Mouse (Mus musculus) hindbrain, postnatal 0 days (tissue): ENCODE measurements around the gene Ntrk3. TPM values are rescaled to one million over a fixed set of nuclear protein-coding genes. Genes with fewer than 3 reads are reported as not detected.

Experiments used
- ATAC-seq: fragments of 200-750 bp; cut with Nextera tagmentation; 2 replicates; pipeline ENCODE4 v1.8.0; 2017; ENCODE audit warnings: mild to moderate bottlenecking, moderate TSS enrichment, moderate library complexity
- DNase-seq: peaks from one replicate; pipeline ENCODE4 v3.0.0-alpha.2; 2015; ENCODE audit warnings: low spot score
- H3K27ac ChIP-seq: fragments of 300-500 bp; sonication (generic); 2 replicates; pipeline ENCODE4 v1.5.1; 2014; ENCODE audit warnings: mild to moderate bottlenecking
- H3K27me3 ChIP-seq: fragments of 300-500 bp; sonication (generic); 2 replicates; pipeline ENCODE4 v1.6.1; 2014; ENCODE audit warnings: low read length, mixed read lengths; ENCODE audit not compliant: insufficient read depth
- H3K36me3 ChIP-seq: fragments of 300-500 bp; sonication (generic); 2 replicates; pipeline ENCODE4 v1.6.1; 2014; ENCODE audit warnings: low read length, mixed read lengths; ENCODE audit not compliant: insufficient read depth
- H3K4me1 ChIP-seq: fragments of 300-500 bp; sonication (generic); 2 replicates; pipeline ENCODE4 v1.6.1; 2014; ENCODE audit warnings: antibody characterized with exemption, low read length, mixed read lengths; ENCODE audit not compliant: insufficient read depth
- H3K4me2 ChIP-seq: fragments of 300-500 bp; sonication (generic); 2 replicates; pipeline ENCODE4 v1.6.1; 2014; ENCODE audit warnings: low read depth, mild to moderate bottlenecking, low read length, moderate library complexity, mixed read lengths
- H3K4me3 ChIP-seq: fragments of 300-500 bp; sonication (generic); 2 replicates; pipeline ENCODE4 v1.5.1; 2014; ENCODE audit warnings: low read length
- H3K9ac ChIP-seq: fragments of 300-500 bp; sonication (generic); replicated peaks from 2 replicates; pipeline ENCODE4 v1.6.1; 2014; ENCODE audit warnings: mild to moderate bottlenecking, low read length, moderate library complexity, mixed read lengths
- H3K9me3 ChIP-seq: fragments of 300-500 bp; sonication (generic); 2 replicates; pipeline ENCODE4 v1.6.1; 2016; ENCODE audit warnings: low read length, mixed read lengths
- CTCF ChIP-seq: IDR thresholded peaks from 2 replicates; pipeline ENCODE4 v1.5.1; 2016; ENCODE audit warnings: antibody characterized with exemption, control low read depth, low read depth
- WGBS: fragments of 180-500 bp; shearing (Covaris S2); extraction: QIAGEN DNeasy Blood & Tissue Kit; methylation state at CpG from one replicate; pipeline ENCODE4 v1.1.7; 2014; 5-methylcytosine and 5-hydroxymethylcytosine counted together
- polyA plus RNA-seq: library from polyadenylated mRNA; unstranded; fragments of >200 nt; fragmentation: Nextera tagmentation; extraction: Ambion mirVana; gene quantifications from 2 replicates; pipeline ENCODE4 v1.2.1, GENCODE M21; 2015
- total RNA-seq: library from RNA; depleted of rRNA; stranded (reverse); fragments of >200 nt; gene quantifications from 2 replicates; pipeline ENCODE4 v1.2.3, GENCODE M21; 2014

Ntrk3 gene
- total and polyA plus RNA-seq, 2 experiments from 2014 or later = 23.5 to 90.8 TPM

DNA sequence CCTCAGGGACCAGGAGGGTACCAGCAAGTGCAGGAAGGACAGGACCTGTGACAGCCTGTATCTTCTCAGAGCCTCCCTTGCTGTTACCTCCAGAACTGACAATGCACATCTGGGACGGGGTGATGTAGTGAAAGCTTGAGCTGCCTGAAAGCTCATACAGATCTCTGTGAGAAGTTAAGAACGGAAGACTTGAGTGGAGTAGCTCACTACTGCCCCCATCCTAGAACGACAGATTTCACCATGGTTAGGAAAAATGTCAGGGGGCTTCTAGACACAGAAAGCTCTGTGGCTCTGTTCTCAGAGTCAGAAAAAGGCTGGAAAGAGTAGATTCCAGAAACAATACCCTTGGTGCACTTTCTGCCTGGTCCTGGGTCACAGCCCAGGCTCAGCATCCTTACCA, 153.3 kb downstream of the Ntrk3 start:
- peak; percentile 75 for DNase-seq
- H3K27me3 ChIP-seq = no peaks in the 10 kb centered on the region; the same call in none of the 2 replicates
- 0 out of 2 replicates have a peak, but pooled peaks have one; percentile 15 for ATAC-seq
- TF ChIP-seq CTCF = peak; percentile 73
- H3K9ac ChIP-seq = no peak overlapping the region
- 5% methylated on average over 3 of the region's 3 CpGs for WGBS
- H3K27ac ChIP-seq = no peak overlapping the region
- H3K36me3 ChIP-seq = no peaks in the 10 kb centered on the region
- H3K4me2 ChIP-seq = no peak overlapping the region
- no peaks in the 10 kb centered on the region for H3K4me1 ChIP-seq
- no peak overlapping the region for H3K4me3 ChIP-seq
- no peaks in the 10 kb centered on the region for H3K9me3 ChIP-seq

DNA sequence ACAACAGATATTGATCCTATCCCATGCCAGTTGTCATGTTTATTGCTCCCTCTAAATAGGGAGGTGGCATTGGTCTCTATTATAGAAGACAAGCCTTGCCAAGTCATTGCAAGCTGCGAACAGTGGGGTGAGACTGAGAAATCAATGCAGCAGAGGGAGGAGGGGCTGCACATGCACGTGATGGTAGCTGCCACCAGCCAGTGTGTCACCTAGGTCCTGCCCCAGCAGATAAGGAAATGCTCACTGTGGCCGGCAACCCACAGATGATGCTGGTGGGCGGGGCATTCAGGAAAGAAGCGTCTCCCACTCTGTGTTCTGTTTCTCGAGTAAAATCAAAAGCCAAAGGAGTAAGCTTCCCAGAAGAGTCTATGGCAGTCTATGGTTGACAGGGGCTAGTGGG, 154.1 kb downstream of the Ntrk3 start:
- H3K4me2 ChIP-seq = no peak overlapping the region
- H3K4me1 ChIP-seq = no peaks in the 10 kb centered on the region
- H3K27ac ChIP-seq = no peak overlapping the region
- no peak overlapping the region for H3K4me3 ChIP-seq
- no peaks in the 10 kb centered on the region; the same call in none of the 2 replicates for H3K27me3 ChIP-seq
- no peaks in the 10 kb centered on the region for H3K36me3 ChIP-seq
- DNase-seq (no peak), ATAC-seq (no peak)
- 57% methylated on average over 6 of the region's 6 CpGs for WGBS
- H3K9ac ChIP-seq = no peak overlapping the region
- no peak for TF ChIP-seq CTCF
- no peaks in the 10 kb centered on the region for H3K9me3 ChIP-seq

DNA sequence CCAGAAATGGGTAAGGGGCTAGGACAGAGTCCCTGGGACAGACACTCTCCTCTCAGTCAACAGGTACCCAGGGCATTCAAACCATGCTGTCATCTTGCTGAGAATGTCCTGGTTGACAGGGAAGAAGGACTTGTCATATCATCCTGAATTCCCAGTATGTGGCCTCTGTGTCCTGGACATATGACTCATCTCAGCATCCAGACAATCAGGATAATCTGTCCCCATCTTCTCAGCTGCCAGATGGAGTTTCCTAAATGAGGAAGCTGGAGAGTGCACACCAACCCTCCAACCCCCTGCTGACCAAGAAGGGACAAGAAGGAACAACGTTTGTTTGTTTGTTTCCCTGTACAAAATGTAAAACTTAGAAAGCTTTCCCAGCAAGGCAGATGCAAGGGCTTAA, 156.5 kb downstream of the Ntrk3 start:
- Histone ChIP-seq H3K27me3 (no peaks in the 10 kb centered on the region; the same call in none of the 2 replicates), H3K36me3 (no peaks in the 10 kb centered on the region), H3K4me2 (no peak overlapping the region), H3K9me3 (no peaks in the 10 kb centered on the region), H3K9ac (no peak overlapping the region), H3K27ac (no peak overlapping the region), H3K4me1 (no peaks in the 10 kb centered on the region), H3K4me3 (no peak overlapping the region)
- 53% methylated on average over 1 of the region's 1 CpGs for WGBS
- TF ChIP-seq CTCF = no peak
- ATAC-seq = no peak
- DNase-seq = no peak

DNA sequence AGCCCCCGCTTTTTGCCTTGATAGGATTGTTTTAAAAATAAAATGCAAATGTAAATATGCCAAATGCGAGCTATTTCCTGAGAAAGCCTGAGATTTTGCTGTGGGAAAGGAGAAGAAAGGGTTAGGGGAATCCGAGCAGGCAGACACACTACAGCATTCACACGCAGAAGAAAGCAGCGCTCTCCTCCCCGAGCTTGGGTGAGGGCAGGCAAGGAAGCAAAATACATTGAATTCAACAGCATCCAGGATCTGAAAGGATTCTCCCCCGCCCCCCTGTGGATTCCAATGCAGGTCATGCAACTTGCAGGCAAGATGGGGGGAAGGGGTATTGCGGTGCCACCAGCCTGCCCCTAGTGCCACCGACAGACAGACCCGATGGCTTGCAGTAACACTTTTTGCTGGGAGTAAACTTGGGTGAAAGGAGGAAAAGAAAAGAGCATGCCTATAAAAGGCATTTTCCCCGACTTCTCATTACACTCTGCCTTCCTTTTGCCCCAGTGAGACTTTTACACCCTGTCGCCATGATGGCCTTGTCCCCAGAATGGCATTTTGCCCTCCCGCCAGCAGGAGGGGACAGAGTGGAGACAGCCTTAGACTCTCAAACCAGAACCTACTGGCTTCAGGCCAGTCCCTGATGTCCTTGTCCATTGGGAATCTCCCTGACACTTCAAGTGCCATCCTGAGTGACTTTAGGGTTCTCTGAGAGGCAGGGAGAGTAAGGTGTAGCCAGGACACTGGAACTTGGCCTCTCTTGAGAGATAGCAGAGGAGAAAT, 158.2 kb downstream of the Ntrk3 start:
- Histone ChIP-seq H3K27ac (peak overlapping the region; percentile 90), H3K4me3 (peak overlapping the region; percentile 68), H3K9ac (peak overlapping the region; percentile 73), H3K27me3 (no peaks in the 10 kb centered on the region; the same call in none of the 2 replicates), H3K9me3 (no peaks in the 10 kb centered on the region), H3K4me2 (peak overlapping the region; percentile 77), H3K4me1 (peaks cover 10% of the 10 kb centered on the region), H3K36me3 (no peaks in the 10 kb centered on the region)
- TF ChIP-seq CTCF = peak; percentile 71
- 3% methylated on average over 13 of the region's 13 CpGs for WGBS
- ATAC-seq = peak; percentile 61
- DNase-seq = peak; percentile 87

DNA sequence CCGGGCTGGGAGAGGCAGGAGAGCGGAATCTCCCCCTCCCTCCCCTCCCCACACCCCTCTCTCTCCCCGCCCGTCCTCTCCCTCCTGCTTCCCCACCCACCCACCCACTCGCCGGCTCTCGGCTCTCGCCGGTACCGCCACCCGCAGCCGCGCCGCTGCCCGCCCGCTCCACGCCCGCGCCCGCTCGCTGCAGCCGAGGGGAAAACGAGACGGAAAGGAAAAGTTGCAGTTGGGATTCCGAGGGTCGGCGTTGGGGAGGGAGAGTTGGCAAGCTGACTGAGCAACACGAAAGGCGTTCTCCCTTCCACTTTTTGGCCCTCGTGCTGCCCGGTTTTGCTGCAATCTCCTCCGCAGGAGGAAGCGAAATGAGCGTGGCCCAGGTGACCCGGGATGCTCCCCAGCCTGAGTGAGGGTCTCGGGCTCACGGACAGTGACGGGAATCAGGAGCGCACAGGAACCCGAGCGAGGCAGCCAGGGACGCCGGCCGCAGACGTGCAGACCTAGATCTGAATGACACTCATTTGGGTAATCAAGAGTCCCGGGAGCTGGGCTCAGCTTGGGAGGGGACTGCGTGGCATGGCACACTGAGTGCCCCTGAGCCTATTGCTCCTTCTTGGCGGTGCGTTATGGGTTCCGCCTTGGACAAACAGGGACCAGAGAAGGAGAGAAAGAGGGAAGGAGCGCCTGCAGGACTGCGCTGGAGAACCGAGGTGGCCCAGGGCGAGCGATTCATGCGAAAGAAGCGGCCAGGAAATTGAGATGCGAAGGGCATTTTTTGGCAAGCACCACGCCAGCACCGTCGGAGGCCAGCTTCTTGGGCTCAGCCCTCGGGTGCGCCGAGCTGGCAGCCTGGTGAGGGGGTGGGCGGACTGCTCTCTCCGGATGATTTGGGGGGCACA, 159.1 kb downstream of the Ntrk3 start:
- peaks cover 15% of the 10 kb centered on the region for H3K4me1 ChIP-seq
- TF ChIP-seq CTCF = no peak
- no peaks in the 10 kb centered on the region for H3K9me3 ChIP-seq
- peak overlapping the region; percentile 90 for H3K27ac ChIP-seq
- peak overlapping the region; percentile 68 for H3K4me3 ChIP-seq
- DNase-seq = peak; percentile 65
- peak overlapping the region; percentile 73 for H3K9ac ChIP-seq
- H3K4me2 ChIP-seq = peak overlapping the region; percentile 77
- no peaks in the 10 kb centered on the region for H3K36me3 ChIP-seq
- WGBS = under 1% methylated on average over 60 of the region's 66 CpGs
- peak; percentile 54 for ATAC-seq
- H3K27me3 ChIP-seq = no peaks in the 10 kb centered on the region; the same call in none of the 2 replicates

DNA sequence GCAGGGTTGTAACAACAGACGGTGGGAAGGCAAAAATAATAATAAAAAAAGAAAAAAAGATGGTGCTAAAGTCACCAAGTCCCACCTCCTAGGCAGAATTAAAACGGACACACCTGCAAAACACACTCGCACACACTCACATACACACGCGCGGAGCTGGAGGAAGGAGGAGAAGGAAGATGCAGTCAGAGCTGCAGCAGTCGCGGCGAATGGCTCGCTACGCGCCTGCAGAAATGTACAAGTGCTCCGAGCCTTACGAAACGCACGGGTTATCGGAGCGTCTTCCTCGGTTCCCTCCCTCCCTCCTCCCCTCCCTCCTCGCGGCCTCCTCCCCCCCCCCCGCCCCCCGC, 159.7 kb downstream of the Ntrk3 start:
- DNase-seq = peak; percentile 75
- TF ChIP-seq CTCF = no peak
- Histone ChIP-seq H3K9me3 (no peaks in the 10 kb centered on the region), H3K27ac (peak overlapping the region; percentile 90), H3K36me3 (no peaks in the 10 kb centered on the region), H3K4me3 (peak overlapping the region; percentile 68), H3K27me3 (no peaks in the 10 kb centered on the region; the same call in none of the 2 replicates), H3K4me1 (peaks cover 15% of the 10 kb centered on the region), H3K9ac (peak overlapping the region; percentile 73), H3K4me2 (peak overlapping the region; percentile 77)
- 0% methylated on average over 20 of the region's 23 CpGs for whole genome bisulfite sequencing
- ATAC-seq = peak; percentile 55
